Mouse (Mus musculus) MEL-GATA-1-ER (cell line): ENCODE results near the gene Bves.
"Not testable (repeated sequence)": the region's sequence is repeated elsewhere in the genome, so short reads cannot be mapped to it uniquely, and the experiment has no call there.

Experiments used
- DNase-seq: peaks from one replicate; pipeline ENCODE4 v3.0.0-alpha.2; 2012; ENCODE audit warnings: low read depth; ENCODE audit errors: extremely low read depth

The Bves gene

GRCm38 (mm10) chr10:45335434-45336422 is at the start of gene Bves:
Gene Bves, plus strand, starts transcription at chr10:45335772.
- no peak for DNase-seq

GRCm38 (mm10) chr10:45288351-45288750 is 47.2 kb upstream of the Bves start:
- no peak for DNase-seq

- no peak for DNase-seq
Measured at GRCm38 (mm10) chr10:45289218-45290105, 46.1 kb upstream of the Bves start.

GRCm38 (mm10) chr10:45290618-45291017 is 45.0 kb upstream of the Bves start:
- no peak for DNase-seq

DNA sequence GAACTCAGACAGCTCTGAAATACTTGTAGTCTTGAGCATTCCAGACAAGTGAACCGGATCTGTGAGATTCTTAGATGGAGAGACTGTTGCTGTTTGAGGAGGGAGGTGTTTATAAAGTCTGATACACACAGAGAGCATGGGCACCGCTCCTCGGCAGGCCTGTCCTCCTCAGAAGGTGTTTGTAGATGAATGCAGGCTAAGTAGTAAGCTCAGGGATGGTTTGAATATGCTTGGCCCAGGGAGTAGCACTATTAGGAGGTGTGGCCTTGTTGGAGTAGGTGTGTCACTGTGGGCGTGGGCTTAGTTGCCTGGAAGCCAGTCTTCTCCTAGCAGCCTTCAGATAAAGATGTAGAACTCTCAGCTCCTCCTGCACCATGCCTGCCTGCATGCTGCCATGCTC is 43.4 kb upstream of the Bves start:
- DNase-seq: not testable (repeated sequence)

DNA sequence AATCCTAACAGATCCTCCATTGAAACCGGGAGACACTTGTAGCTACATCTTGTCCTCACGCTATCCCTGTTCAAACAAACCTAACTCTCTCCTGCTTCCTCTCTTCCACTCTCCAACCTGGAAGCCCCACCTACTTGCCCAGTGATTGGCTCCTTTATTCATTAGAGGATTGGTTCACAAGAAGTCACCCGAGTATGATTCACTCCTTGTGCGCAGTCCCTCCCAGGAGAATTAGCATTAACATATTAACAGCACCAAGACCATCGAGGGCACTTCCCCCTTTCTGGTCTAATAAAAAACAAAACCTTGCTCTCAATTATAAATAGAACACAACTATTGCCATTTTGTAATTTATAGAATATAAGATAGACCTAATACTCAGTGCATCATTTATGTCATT is 40.5 kb upstream of the Bves start:
- no peak for DNase-seq

DNA sequence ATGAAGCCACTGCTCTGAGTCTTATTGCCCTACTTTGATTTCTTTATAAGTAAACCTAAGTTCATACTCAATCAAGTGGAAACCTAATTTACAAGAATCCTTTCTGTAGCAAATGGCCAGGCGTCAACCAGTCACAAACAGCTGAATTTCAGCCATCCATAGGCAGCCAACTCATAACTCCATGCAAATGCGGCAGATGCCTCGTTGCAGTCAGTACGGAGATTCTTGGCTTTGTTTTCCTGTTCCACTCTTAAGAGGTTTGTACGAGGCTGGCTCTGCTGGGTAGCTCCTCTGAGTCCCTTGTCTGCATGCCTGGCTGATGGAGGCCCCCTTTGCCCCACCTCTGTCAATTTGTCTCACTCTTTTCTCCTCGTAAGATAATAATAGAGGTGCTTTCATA is 37.1 kb upstream of the Bves start:
- DNase-seq: no peak

- no peak for DNase-seq
Measured at GRCm38 (mm10) chr10:45299509-45299908, 36.1 kb upstream of the Bves start.

DNA sequence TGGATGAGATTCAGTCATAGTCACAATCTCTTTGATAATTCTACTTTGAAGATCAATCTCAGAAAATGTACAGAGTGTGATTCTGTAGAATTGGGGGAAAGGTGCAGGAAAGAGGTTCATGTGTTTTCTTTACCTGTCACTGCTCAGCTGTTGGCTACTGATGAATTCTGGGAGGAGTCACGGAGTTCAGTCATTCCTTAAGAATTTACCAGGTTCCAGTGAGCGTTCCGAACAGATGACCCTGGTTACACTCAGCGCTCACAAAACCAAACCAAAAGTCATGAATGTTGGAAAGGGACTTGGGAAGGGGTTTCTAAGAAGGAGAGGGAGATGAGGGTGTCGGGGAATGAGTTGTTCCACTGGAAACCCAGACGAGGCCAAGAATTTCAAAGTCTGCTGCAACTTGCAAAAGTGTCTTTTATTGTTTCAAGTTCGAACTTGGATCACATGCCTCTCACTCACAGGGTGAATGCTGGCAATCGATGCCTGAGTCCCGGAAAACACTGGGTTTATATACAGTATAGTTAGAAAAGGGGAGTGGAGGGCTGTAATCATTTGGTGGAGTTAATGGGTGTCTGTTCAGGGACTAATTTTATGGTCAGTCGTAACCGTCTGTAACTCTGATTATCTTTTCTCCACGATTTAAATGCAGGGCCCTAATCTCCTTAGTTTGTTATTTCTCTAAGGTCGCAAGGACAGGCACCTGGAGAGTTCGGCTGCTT is 32.1 kb upstream of the Bves start:
- DNase-seq: no peak

DNA sequence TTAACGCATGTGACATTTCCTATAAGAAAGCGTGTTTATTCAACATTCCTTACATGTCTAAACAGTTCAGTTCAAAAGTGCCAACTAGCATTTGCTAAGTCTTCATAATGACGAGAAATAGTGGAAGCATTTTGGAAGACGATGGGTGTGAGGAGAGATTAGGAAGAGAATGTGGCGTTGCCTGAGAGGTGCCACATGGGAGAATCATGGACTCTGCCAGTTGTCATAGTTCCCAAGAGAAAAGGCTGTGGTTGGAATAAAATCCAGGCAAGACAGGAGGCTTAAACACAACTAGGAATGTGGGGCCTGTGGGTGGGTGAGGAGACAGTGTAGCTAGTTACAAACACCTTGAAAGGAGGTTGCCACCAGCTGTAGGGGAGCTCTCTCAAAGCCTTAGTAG is 30.4 kb upstream of the Bves start:
- no peak for DNase-seq

GRCm38 (mm10) chr10:45311129-45311528 is 24.4 kb upstream of the Bves start:
- DNase-seq: no peak

- no peak for DNase-seq
Measured at GRCm38 (mm10) chr10:45311624-45312023, 23.9 kb upstream of the Bves start.

DNA sequence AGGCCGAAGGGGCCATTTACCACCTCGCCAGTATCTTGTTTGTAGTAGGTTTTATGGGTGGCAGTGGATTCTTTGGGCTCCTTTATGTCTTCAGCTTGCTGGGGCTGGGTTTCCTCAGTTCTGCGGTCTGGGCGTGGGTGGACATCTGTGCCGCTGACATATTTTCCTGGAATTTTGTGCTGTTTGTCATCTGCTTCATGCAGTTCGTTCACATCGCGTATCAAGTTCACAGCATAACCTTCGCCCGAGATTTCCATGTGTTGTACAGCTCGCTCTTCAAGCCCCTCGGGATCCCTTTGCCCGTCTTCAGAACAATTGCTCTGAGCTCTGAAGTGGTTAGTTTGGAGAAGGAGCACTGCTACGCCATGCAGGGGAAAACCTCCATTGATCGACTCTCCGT is 20.7 kb upstream of the Bves start:
- no peak for DNase-seq

GRCm38 (mm10) chr10:45318922-45319321 is 16.6 kb upstream of the Bves start:
- DNase-seq: no peak

- DNase-seq: no peak
Measured at GRCm38 (mm10) chr10:45320296-45320695, 15.3 kb upstream of the Bves start.

DNA sequence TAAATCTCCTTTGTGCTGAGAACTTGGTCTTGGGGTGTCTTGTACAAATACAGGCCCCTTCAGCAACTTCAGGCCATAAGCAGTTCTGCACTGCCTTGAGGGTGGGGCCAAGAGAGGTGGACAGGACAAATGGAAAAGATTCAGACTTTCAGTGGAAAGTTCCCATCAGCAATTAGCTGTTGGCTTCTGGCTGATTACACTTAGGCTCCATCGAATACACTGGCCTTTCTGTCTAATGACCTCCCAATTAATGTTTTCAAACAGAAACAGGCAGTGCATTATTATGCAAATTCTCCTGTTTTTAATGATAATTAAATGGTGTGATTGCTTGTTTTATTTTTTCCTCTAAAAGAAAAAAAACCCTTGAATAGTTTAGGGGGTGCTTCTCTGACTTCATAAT is 11.4 kb upstream of the Bves start:
- DNase-seq: no peak

GRCm38 (mm10) chr10:45328196-45329000 is 7.2 kb upstream of the Bves start:
- DNase-seq: no peak

- no peak for DNase-seq
Measured at GRCm38 (mm10) chr10:45334925-45335324, 647 bp upstream of the Bves start.

- DNase-seq: no peak
Measured at GRCm38 (mm10) chr10:45339106-45339505, 3.5 kb downstream of the Bves start.

- DNase-seq: no peak
Measured at GRCm38 (mm10) chr10:45344381-45344780, 8.8 kb downstream of the Bves start.

GRCm38 (mm10) chr10:45345217-45345616 is 9.6 kb downstream of the Bves start:
- DNase-seq: no peak
